ENCODE assay signal across 8 mouse cellular contexts in the genomic region with DNA sequence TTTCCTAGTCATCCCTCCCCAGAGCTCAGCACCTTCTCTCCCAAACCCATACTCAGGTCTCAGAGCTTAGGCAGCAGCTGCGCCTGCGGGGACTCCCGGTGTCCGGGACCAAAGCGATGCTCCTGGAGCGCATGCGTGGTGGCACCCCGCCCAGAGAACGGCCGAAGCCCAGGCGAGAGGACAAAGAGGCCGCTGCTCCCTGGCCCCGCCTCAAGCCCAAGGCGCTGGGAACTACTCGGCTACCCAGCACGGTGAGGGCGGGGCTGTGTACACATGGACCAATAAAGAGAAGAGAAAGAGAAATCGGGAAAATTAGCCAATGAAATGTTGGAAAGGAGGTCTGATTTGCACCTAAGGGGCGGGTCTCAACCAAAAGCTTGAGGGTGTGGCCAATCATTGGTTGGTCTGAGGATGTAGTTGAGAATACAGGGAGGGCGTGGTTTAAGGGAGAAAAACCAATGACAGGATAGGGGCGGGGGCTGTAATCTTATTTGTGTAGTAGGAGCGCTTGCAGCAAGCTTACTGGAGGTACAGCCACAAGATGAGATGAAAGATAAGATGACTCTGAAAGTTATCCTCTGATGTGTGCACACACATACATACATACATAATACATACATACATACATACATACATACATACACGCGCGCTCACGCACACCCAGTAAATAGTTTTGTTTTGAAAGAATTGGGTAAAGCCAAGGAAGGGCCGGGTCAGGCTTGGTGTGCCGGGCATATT. TPM values are rescaled to one million over a fixed set of nuclear protein-coding genes. Genes with fewer than 3 reads are reported as not detected.
A peak's percentile ranks its signal among the peaks of the same experiment; 100 is the strongest.
DNase-seq lines count a peak whose midpoint lies in the region; ATAC-seq lines count a peak whose summit lies in the region.

No protein-coding gene starts in this region.

- 9% methylated on average over 28 of the region's 28 CpGs for WGBS in heart, embryonic 12.5 days
- 3% methylated on average over 28 of the region's 28 CpGs for WGBS in kidney, embryonic 16.5 days

- peaks cover 53% of the 10 kb centered on the region for H3K4me1 ChIP-seq in heart, embryonic 12.5 days (replicated peaks)
- H3K4me1 ChIP-seq in kidney, embryonic 16.5 days (ENCODE audit: insufficient read depth, low read length): peaks cover 50% of the 10 kb centered on the region

- peaks cover 3% of the 10 kb centered on the region; the same call in 1 of the 2 replicates for H3K36me3 ChIP-seq in heart, embryonic 12.5 days
- no peaks in the 10 kb centered on the region for H3K36me3 ChIP-seq in kidney, embryonic 16.5 days (ENCODE audit: insufficient read depth, low read length)

- H3K4me2 ChIP-seq in heart, embryonic 12.5 days: peak overlapping the region; percentile 80
- H3K4me2 ChIP-seq in kidney, embryonic 16.5 days (replicated peaks; ENCODE audit: low read depth, low read length): peak overlapping the region; percentile 77

- H3K27ac ChIP-seq in heart, embryonic 12.5 days (ENCODE audit: poor library complexity, severe bottlenecking): peak overlapping the region; percentile 57; the same call in 1 of the 2 replicates
- peak overlapping the region; percentile 92 for H3K27ac ChIP-seq in kidney, embryonic 16.5 days (ENCODE audit: low read length)

- peak; percentile 95 for DNase-seq in CD4-positive helper T cell, adult 2 months (ENCODE audit: low read depth, low spot score)
- peak; percentile 98 for DNase-seq in brain, embryonic 18.5 days (ENCODE audit: low read depth, low spot score)
- peak; percentile 95 for DNase-seq in fat pad, adult 2 months (ENCODE audit: extremely low read depth, low read depth, low spot score)
- peak; percentile 89 for DNase-seq in liver
- peak; percentile 66 to 72 for DNase-seq in monocyte, adult 2 months (ENCODE audit: low read depth in 1 of 2, low spot score in 2 of 2)
- peak; percentile 57 to 58 for DNase-seq in spleen, postnatal 14 days (ENCODE audit: low spot score in 2 of 2)

- H3K4me3 ChIP-seq in heart, embryonic 12.5 days: peak overlapping the region; percentile 49
- peak overlapping the region; percentile 53 for H3K4me3 ChIP-seq in kidney, embryonic 16.5 days (ENCODE audit: low read length)

- ATAC-seq in heart, embryonic 12.5 days (ENCODE audit: insufficient number of reproducible peaks, low FRiP score): peak; percentile 90
- peak; percentile 92 for ATAC-seq in kidney, embryonic 16.5 days (ENCODE audit: low FRiP score, low TSS enrichment)

- no peaks in the 10 kb centered on the region; the same call in 1 of the 2 replicates for H3K27me3 ChIP-seq in heart, embryonic 12.5 days (replicated peaks)
- H3K27me3 ChIP-seq in kidney, embryonic 16.5 days (ENCODE audit: insufficient read depth, low read length): no peaks in the 10 kb centered on the region

- H3K9me3 ChIP-seq in heart, embryonic 12.5 days (replicated peaks): no peaks in the 10 kb centered on the region
- H3K9me3 ChIP-seq in kidney, embryonic 16.5 days (ENCODE audit: low read length): no peaks in the 10 kb centered on the region

- H3K9ac ChIP-seq in heart, embryonic 12.5 days: peak overlapping the region; percentile 74
- peak overlapping the region; percentile 83 for H3K9ac ChIP-seq in kidney, embryonic 16.5 days (replicated peaks; ENCODE audit: low read length)

RNA-seq across cellular contexts. Expression of a gene that starts 3.8 kb away (rescaled TPM):
- polyA plus RNA-seq in heart, embryonic 12.5 days (2016; fragmentation: Nextera tagmentation; extraction: Ambion mirVana): 3.3 and 5.4 TPM in 2 replicates
- 8.0 and 9.0 TPM in 2 replicates for polyA plus RNA-seq in kidney, embryonic 16.5 days (2015; fragmentation: Nextera tagmentation; extraction: Ambion mirVana)

RNA-seq across cellular contexts. Expression of a gene that starts 16.3 kb away (rescaled TPM):
- 36.1 and 38.1 TPM in 2 replicates for polyA plus RNA-seq in heart, embryonic 12.5 days (2016; fragmentation: Nextera tagmentation; extraction: Ambion mirVana)
- polyA plus RNA-seq in kidney, embryonic 16.5 days (2015; fragmentation: Nextera tagmentation; extraction: Ambion mirVana): 11.6 and 13.0 TPM in 2 replicates

RNA-seq across cellular contexts. Expression of a gene that starts 22.0 kb away (rescaled TPM):
- 0.35 and 0.65 TPM in 2 replicates for polyA plus RNA-seq in heart, embryonic 12.5 days (2016; fragmentation: Nextera tagmentation; extraction: Ambion mirVana)
- 0.13 and 0.14 TPM in 2 replicates for polyA plus RNA-seq in kidney, embryonic 16.5 days (2015; fragmentation: Nextera tagmentation; extraction: Ambion mirVana)

RNA-seq across cellular contexts. Expression of a gene that starts 22.6 kb away (rescaled TPM):
- polyA plus RNA-seq in heart, embryonic 12.5 days (2016; fragmentation: Nextera tagmentation; extraction: Ambion mirVana): 0.77 TPM in 2 replicates
- 0.32 and 0.57 TPM in 2 replicates for polyA plus RNA-seq in kidney, embryonic 16.5 days (2015; fragmentation: Nextera tagmentation; extraction: Ambion mirVana)

RNA-seq across cellular contexts. Expression of a gene that starts 26.5 kb away (rescaled TPM):
- not detected in 2 replicates for polyA plus RNA-seq in heart, embryonic 12.5 days (2016; fragmentation: Nextera tagmentation; extraction: Ambion mirVana)
- polyA plus RNA-seq in kidney, embryonic 16.5 days (2015; fragmentation: Nextera tagmentation; extraction: Ambion mirVana): 0.27 and 0.32 TPM in 2 replicates

Comparison
In these comparisons a context has a peak if more than half of its experiments do, and no peak if none do; other contexts are left out.
1. Peak in every context shown above with its lines: DNase-seq, ATAC-seq, H3K4me3 ChIP-seq and H3K27ac ChIP-seq.